Mouse (Mus musculus): ENCODE data around the gene Cog6. TPM values are rescaled to one million over a fixed set of nuclear protein-coding genes. Genes with fewer than 3 reads are reported as not detected.

Gene Cog6
- total RNA-seq (2021) = 10 to 100 TPM; 32.0 to 35.9 TPM

DNA sequence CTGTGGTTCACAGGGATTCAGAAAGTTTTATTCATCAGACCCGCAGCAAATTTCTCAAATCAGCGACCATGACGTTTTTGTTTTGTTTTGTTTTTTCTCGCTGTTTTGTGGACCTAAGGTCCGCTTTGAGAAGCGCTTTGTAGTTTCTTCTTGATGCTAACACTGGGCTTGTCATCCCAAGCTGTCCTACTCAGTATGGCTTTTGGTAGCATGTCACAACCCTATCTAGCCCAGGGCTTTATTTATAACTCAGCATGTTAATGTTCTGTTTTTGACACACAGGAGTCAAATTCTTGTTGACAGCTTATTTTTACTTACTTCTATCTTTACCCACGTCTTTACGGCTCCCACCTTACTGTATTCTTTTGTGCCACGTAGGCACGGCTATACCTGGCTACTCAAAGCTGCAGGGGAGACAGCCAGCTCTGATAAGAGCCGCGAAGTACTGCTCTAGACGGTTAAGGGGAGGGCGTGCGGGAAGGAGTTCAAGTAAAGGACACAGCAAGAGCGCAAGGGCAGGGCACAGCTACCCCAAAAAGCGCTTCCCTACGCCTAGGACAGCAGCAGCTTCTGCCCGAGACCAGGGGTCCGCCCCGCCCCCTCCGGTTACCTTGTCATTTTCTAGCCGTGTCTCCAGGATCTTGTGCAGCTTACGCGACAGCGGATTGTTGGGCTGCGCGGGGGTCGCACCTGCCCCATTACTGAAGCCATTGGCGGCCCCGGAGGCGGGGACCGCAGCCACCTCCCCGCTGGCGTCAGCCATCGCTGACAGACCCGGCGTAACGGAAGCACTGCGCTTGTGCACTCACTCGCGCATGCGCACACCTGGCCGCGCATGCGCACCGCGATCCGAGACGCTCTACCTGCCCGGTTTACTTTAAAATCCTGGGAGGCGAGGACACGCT is at the start of gene Cog6:
Cog6 (minus strand) TSS at position 802 of the 905 bp plus-strand sequence.
- DNase-seq (ENCODE audit: extremely low spot score in 1 of 2, low spot score in 1 of 2) = peak; percentile 66 to 88

- no peak for DNase-seq (ENCODE audit: extremely low spot score in 1 of 2, low spot score in 1 of 2)
Measured at GRCm38 (mm10) chr3:53066095-53066372, 49.0 kb upstream of the Cog6 start.

DNA sequence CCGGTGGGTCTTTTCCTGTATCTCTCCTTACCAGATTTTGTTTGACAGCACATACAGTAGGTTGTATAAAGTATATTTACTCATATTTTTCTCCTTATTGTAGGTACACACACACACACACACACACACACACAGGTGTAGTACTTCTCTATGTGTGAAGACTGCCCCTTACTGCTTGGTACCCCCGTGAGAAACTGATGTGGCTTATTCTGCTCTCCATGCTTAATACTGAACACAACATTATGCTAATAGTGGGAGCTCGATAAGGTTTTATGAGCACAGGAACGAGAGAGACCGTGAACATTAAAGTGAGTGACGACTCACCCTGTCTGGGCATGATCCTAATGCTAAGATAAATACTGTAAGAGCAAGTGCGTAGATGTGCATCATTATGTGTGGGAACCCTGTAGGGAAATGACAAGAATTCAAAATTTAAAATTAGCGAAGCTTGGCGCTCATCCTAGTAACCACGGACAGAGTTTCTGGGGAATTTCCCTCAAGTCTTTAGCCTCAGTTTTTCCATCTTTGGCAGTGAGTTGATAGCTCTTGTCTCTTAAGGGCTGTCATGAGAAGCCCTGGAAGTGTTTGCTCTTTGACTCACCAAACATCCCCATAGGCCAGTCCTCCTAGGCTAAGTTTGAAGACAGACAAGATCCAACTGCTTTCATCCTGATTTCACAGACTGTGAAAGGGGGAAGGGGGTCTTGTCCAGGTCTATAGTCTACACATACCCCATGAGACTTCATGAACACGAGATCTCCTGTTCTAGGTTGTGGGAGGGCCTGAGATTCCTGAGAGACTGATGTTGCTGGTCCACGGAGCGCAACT is 48.4 kb upstream of the Cog6 start:
- no peak for DNase-seq (ENCODE audit: extremely low spot score in 1 of 2, low spot score in 1 of 2)

DNA sequence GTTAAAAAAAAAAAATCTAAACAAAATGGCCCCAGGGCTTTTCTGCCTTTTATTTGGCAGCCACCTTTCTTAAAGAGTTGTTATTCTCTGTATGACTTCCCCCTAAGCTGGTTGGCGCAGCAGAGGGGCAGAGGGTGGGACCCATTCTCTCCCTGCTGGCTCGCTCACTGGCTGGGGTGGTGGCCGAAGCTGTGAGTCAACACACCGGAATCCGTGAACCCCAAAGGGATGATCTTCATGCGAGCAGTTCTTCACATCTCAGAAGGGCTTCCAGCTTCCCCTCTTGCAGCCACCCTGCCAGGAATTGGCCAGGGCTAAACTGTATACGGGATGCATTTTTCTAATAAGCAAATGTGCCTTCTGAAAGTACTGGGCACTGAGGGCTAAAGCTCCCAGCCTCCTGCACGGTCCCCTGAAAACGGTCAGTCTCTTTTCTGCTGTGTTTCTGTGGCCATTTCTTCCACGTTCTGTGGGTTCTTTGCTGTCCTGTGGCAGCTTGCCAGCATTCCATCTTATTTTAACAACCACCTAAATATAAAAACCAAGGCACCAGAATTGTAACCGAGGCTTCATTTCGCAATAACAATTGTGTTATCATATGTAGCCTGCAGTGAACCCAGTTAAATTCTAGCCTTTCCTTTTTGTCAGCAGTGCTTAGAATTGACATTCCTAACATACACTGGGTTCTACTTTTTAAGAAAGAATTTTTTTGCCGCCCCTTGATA is 46.5 kb upstream of the Cog6 start:
- DNase-seq (ENCODE audit: extremely low spot score in 1 of 2, low spot score in 1 of 2) = no peak

- no peak for DNase-seq (ENCODE audit: extremely low spot score in 1 of 2, low spot score in 1 of 2)
Measured at GRCm38 (mm10) chr3:53059959-53060358, 42.9 kb upstream of the Cog6 start.

DNA sequence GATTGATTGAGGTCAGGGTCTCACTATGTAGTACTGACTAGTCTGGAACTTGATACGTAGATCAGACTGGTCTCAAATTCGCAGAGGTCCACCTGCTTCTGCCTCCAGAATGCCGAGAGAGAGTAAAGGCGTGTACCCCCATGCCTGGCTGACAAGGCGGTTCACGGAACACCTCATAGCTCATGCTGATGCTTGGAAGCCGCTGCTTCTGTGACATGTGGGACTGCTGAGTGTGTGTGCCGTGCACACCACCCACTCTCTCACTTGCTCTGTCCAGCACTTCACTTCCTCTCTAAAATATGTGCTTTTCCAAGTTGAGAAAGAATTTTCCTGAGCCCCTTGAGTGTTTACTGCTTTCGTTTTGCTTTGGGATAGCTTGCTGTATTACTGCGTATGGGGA is 39.4 kb upstream of the Cog6 start:
- no peak for DNase-seq (ENCODE audit: extremely low spot score in 1 of 2, low spot score in 1 of 2)

DNA sequence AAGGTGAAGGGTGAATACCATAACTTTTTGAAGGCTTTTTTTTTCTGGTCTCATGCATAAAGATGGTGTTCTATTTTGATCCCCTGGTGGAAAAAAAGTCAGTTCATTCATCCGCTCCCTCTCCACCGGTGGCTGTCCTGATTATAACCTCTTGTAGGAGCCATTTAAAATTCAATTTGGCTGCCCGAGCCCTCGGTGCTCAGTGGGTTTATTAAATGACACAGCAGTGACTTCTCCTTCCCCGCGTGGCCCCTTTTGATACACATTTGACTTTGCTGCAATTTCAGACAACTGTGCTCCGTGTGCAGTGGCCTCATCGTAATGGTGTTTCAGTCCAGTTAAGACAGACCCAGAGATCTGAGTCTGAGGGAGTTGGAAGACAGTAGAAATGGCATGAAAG is 35.3 kb upstream of the Cog6 start:
- DNase-seq (ENCODE audit: extremely low spot score in 1 of 2, low spot score in 1 of 2) = no peak

DNA sequence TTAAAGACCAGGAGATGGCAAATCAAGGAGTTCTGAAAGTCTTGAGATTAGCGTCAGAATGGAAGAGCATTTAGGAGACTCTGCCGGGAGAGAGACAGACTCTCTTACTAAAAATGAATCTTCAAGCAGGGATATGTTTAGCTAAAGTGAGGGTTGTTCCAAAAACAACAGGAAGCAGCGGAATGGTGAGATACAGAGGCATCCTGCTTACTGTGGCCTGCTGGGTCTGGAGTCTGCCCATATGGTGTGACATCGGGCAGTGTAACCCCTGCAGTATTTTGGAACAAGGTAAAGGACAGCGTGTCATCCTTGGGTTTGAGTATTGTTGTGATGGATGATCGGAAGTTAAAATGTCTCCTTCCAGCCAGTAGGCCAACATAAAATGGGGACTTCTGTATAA is 29.3 kb upstream of the Cog6 start:
- no peak for DNase-seq (ENCODE audit: extremely low spot score in 1 of 2, low spot score in 1 of 2)

- no peak for DNase-seq (ENCODE audit: extremely low spot score in 1 of 2, low spot score in 1 of 2)
Measured at GRCm38 (mm10) chr3:53045697-53046096, 28.7 kb upstream of the Cog6 start.

DNA sequence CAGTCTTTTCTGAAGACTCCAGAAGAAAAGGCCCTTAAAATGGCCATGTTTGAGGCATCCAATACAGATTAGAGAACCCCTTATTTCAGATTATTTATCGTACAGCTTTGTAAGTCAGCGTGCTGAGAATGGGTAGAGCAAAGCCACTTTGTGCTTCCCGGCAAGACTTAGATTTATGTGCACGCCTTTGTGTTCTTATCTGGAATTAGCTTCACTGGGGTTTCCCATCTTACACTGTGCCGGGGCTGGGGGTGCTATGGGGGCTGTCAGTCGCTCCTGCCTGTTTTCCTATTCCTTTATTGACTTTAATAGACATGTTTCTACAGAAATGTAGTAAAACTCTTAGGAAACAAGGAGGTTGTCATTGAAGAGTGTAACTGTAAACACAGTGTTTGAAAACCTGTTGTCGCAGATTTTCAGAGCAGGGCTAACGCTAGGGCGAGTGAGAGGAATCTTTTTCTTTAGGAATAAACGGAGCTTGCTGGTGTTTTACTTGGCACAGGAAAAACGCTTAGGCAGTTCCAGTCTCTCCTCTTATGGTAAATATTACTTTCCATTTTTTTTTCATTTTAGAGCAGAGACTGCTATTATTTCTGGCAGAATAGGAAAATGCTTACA is 27.8 kb upstream of the Cog6 start:
- no peak for DNase-seq (ENCODE audit: extremely low spot score in 1 of 2, low spot score in 1 of 2)

GRCm38 (mm10) chr3:53044238-53044637 is 27.2 kb upstream of the Cog6 start:
- no peak for DNase-seq (ENCODE audit: extremely low spot score in 1 of 2, low spot score in 1 of 2)

DNA sequence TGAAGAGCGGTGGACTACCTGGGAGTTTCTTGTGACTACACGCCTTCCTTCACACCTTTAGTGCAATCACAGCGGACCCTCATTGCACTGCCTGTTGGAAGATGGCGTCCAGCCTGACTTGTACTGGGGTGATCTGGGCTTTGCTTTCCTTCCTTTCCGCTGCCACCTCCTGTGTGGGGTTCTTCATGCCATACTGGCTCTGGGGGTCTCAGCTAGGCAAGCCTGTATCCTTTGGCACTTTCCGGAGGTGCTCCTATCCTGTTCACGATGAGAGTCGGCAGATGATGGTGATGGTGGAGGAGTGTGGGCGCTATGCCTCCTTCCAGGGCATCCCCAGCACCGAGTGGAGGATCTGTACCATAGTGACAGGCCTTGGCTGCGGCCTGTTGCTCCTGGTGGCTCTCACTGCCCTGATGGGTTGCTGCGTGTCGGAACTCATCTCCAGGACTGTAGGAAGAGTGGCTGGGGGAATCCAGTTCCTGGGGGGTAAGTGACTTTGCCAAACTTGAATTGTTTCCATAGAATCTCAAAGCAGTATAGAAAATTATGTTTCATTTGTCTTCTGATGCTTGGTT is 26.3 kb upstream of the Cog6 start:
- DNase-seq (ENCODE audit: extremely low spot score in 1 of 2, low spot score in 1 of 2) = no peak

- DNase-seq (ENCODE audit: extremely low spot score in 1 of 2, low spot score in 1 of 2) = no peak
Measured at GRCm38 (mm10) chr3:53042240-53042567, 25.2 kb upstream of the Cog6 start.

DNA sequence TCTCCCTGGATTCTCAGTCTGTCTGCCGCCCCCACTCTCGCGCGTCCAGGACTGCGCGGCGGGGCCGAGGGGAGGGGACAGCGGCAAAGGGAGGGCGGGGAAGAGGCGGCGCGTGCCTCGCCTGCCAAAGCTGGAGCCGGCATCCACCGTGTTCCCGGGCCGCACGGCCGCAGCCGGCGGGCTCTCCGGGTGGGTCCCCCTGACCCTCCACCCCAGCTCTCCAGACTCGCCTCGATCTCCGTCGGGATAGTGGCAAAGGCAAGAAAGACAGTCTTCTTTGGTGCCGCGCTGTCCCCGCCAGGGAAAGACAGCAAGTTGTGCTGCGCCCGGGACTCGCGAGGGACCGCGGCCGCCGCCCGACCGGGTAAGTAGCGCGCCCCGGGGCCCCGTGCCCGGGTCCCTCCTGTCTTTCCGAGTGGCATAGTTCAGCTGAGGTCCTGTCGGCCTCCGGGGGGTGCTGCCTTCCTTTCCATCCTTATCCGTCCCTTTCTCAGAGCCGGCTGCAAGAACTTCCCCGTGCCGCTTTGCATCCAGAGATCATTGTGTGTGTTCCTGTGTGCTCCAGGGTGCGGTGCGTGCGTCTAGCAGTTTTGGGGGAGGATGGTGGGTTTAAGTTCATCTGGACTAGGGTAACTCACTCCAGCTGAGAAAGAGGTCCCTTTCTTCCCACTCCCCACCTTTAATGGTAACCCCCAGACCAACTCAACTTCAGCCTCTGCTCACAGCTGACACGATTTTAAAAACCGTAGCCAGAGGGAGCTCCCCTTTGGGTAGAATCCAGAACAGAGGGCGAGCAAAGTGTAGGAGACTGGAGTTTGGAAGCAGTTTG is 24.6 kb upstream of the Cog6 start, which contains the start of gene Lhfp:
Lhfp (plus strand) TSS at position 118 of the 829 bp plus-strand sequence.
- peak; percentile 40 to 42 for DNase-seq (ENCODE audit: extremely low spot score in 1 of 2, low spot score in 1 of 2)

- peak in 1 of 2 experiments; percentile 9 for DNase-seq (ENCODE audit: extremely low spot score in 1 of 2, low spot score in 1 of 2)
Measured at GRCm38 (mm10) chr3:53040593-53041410, 23.8 kb upstream of the Cog6 start.

DNA sequence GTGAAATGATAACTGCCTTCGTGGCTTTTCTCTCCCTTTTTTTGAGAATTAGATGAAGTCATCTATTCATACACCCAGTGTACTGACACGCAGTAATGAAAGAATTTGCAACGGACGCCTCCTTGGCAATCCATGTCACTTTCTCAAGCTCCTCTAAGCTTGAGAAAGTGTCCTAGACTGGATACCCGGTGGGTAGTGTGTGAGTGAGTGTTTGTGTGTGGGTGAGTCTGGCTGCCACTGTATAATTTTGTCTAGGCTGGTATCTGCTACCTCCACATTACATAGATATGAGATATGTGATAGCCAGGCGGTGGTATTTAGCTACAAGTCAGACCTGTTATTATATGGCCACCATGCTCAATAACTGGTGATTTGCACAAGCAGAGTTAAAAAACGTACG is 22.7 kb upstream of the Cog6 start:
- no peak for DNase-seq (ENCODE audit: extremely low spot score in 1 of 2, low spot score in 1 of 2)

DNA sequence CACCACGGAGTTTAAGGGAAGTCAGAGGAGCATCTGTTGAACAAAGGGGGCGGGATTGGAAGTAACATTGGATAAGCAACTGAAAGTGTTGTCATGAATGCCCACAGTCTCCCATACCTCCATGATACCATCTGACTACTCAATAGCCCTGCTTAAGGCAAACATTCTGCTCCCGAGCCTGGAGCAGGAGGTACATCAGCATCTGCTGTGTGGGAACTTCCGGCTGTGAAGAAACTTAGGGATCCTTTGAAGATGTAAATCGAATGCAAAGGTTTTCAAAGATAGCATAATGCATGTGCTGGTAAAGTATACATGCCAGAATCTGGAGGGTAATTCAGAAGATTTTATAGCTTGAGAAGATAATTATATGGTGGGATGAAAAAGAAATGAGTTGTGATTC is 21.9 kb upstream of the Cog6 start:
- DNase-seq (ENCODE audit: extremely low spot score in 1 of 2, low spot score in 1 of 2) = no peak

GRCm38 (mm10) chr3:53036941-53037340 is 19.9 kb upstream of the Cog6 start:
- no peak for DNase-seq (ENCODE audit: extremely low spot score in 1 of 2, low spot score in 1 of 2)

DNA sequence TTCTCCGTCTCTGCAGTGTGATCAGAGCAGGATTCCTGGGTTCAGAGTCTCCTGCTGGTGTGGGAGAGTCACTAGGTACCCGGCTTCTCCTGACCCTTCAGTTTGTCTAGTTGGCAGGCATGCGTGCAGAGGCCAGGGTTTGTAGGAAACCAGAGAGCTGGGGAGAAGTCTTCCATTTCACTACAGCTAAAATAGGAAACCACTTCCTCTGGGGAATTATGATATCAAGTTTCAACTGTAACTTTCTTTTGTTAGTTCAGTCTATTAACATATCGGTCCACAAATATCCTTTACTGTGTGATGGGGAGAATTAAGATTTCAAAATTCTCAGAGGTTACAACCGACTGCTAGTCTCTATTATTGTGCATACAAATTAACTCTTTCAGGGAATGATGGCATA is 19.0 kb upstream of the Cog6 start:
- no peak for DNase-seq (ENCODE audit: extremely low spot score in 1 of 2, low spot score in 1 of 2)
